Mouse (Mus musculus): ENCODE data around the gene Gadl1.
A peak's percentile ranks its signal among the peaks of the same experiment; 100 is the strongest.

Gadl1 gene

DNA sequence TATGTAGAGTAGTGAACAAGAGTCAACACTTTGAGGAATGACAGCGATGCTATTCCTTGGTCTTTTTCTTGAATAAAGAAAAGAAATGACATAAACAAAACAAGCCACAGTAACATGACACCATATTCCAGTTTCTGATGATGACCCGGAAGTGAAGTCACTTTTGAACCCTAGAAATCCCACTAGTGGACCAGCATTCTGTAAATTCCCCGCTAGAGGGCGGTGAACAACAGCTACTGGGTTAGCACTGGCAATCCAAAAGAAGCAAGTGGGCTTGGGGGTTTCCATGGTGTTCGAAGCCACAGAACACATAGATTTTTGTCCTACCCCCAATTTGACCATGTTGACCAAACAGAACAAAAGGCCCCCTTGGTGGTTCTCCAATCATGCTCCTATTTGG is 178.6 kb downstream of the Gadl1 start:
- DNase-seq (ENCODE audit: low spot score): no peak

DNA sequence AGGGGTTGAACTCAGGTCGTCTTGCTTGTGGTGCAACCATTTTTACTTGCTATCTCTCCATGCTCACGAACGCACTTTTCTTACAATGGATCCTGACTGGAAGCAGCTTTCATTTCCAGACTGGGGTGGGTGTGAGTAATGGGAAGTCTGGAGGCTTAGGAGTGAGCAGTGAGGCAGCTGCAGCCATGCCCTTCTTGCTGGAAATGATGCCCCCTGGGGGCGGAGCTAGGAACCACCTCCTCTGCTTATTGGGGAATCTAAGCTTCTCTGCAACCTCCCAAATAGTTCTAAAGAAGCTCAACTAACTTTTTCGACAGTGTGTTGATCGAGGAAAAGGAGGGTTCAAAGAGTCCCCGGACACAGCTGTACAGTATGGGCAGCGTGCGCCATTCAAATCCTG is 179.7 kb downstream of the Gadl1 start:
- no peak for DNase-seq (ENCODE audit: low spot score)

DNA sequence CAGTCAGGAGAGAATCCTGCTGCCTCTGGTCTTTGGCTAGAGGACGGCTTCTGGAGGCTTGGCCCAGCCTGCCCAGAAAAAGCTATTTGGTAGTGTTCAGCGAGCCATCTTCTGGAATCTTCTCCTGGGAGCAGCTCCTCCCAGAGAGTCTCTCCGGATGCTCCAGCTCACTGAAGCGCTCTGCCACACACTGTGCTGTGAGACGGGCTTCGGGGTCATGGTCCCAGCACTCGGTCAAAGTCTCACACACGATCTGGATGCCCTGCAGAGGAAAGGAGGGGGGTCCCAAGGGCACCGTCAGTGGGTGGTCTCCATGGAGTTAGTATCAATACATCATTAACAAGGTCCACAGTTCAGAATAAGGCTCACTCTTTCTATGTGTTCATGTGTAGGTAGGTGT is 181.0 kb downstream of the Gadl1 start:
- no peak for DNase-seq (ENCODE audit: low spot score)

GRCm38 (mm10) chr9:116091101-116091841 is 182.0 kb downstream of the Gadl1 start:
- DNase-seq (ENCODE audit: low spot score): no peak

GRCm38 (mm10) chr9:116091921-116092320 is 182.7 kb downstream of the Gadl1 start:
- DNase-seq (ENCODE audit: low spot score): no peak

DNA sequence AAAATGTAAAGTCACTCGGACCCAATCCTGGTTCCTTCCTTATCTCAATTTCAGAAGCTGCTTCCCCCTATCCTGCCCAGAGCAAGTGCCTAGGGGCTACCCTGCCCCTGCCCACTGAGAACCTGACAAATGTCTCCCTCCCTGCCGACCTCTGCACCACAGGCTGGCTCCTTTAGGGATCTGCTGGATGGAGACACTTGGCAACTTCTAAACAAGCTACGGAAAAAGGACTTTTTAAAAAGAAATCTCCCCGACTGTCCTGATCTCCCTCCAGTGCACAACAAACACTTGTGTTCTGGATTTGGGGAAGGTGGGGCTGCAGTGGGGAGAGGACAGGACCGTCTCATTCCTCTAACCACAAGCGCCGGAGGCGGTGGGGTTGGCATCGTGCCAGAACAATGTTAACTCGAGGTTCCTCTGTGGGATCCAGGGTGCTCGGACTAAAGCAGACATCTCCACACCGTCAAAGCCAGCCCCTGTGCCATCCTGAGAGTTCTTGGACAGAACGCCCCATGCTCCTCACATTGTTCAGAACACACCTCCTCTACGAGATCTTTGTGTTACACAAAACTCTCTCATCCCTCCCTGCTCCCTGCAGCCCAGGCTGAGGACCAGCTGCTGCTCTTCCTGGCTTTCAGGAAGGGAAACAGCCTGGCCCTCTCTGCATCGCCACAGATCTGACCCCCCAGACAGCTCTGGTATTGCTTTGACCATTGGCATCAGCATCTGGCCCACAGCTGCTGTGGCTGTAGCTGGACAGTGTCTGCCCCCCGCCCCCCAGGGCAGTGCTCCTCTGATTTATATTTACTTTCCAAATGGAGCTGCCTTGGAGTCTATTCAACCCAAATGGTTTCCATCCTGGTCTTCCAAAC is 189.7 kb downstream of the Gadl1 start:
- DNase-seq (ENCODE audit: low spot score): peak; percentile 50

DNA sequence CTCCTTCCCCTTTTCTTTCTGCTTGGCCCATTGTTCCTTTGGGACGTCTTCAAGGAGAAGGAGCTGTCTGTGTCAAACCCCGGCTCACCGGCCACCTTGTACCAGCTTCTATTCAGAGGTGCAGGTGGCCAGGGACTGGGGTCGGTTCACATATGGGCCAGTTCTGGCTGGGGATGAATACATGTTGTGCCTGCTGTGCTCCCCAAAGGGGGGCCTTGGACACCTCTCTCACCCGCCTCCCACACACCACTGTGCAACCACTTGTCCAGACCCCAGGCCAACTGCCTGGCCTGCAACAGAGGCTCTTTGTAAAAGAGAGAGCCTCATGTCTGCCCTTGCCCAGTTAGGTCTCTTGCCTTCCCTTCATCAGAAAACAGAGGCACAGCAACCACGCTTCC is 190.3 kb downstream of the Gadl1 start:
- DNase-seq (ENCODE audit: low spot score): no peak

DNA sequence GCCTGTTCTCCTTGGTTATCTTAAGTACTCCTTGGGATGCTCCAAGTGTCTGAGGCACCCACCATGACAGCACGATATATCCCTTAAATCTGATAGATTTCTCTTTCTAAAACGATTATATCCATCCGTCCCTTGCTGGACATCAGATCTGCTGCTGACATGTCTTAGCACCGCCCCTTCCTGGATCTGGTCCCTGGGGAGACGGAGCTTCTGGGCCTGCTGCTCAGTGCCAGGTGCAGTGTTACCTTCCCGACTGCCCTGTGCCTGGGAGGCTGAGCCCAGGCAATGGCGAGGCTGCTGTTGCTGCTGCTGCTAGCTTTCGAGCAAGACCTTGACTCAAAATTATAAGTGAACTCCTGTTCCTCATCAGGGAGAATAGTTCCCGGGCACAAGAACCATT is 190.8 kb downstream of the Gadl1 start:
- DNase-seq (ENCODE audit: low spot score): no peak

DNA sequence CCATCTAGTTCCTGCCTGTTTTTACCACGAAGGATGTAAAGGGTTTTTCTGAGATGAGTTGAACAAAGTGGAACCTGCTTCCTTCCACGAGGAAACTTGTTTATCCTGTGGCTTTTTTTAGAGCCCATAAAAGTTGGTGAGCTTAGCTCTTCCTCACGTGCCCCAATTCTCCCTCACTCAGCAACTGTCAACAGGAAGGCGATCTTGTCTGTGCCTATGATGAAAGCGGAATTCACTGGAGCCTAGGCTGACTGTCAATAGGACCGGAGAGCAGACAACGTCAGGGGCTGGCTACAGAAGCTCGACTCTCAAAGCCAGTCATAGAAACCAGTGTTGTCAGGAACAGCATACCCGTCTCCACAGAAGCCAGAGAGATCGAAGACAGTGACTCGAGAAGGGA is 192.6 kb downstream of the Gadl1 start:
- no peak for DNase-seq (ENCODE audit: low spot score)

GRCm38 (mm10) chr9:116104770-116105169 is 195.5 kb downstream of the Gadl1 start:
- no peak for DNase-seq (ENCODE audit: low spot score)

DNA sequence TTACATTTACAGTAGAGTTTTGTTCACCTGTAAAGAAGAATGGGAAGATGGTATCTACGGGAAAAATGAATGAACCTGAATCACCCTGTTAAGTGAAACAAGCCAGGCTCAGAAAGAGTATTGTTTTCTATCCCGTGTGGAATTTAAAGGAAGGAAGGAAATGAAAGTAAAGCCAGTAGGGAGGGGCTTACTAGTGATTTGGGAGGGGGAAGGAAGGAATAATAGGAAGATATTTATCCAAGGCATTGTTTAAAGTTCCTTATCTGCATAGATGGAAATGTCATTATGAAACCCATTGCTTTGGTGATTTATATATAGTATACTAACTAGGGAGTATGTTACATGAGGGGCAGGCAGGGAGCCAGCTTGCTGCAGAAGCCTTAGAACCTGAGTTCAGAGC is 199.5 kb downstream of the Gadl1 start:
- DNase-seq (ENCODE audit: low spot score): no peak

DNA sequence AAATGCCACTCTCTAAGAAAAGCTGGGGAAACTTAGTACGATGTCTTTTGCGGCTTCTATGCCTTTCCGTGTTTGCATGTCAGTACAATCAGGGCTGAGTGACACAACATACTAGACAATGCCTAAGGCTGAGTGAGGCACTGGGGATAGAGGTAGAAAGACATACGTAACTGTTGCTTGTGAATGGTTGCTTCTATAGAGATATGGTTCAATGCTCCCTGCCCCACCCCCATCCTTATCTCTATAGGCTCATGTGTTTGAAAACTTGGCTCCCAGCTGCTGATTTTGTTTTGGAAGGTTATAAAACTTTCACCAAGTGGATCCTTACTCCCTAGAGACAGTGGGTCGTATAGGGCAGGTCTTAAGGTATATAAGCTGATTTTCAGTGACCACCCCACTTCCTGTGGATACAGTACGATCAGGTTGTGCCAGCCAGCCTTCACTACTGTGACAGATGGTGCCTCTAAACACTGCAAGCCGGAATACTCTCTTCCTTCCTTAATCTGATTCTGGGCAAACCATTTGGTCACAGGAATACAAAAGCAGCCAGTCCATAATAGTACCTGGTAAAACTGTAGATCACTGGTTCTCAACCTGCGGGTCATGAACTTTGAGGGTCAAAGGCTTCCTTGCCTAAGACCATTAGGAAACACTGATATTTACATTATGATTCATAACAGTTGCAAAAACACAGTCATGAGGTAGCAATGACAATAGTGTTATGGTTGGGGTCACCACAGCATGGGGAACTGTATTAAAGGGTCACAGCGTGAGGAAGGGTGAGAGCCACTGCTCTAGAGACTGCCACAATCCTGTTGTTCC is 202.1 kb downstream of the Gadl1 start:
- no peak for DNase-seq (ENCODE audit: low spot score)

GRCm38 (mm10) chr9:116114339-116114738 is 205.1 kb downstream of the Gadl1 start:
- no peak for DNase-seq (ENCODE audit: low spot score)

GRCm38 (mm10) chr9:116115875-116116274 is 206.6 kb downstream of the Gadl1 start:
- DNase-seq (ENCODE audit: low spot score): no peak

DNA sequence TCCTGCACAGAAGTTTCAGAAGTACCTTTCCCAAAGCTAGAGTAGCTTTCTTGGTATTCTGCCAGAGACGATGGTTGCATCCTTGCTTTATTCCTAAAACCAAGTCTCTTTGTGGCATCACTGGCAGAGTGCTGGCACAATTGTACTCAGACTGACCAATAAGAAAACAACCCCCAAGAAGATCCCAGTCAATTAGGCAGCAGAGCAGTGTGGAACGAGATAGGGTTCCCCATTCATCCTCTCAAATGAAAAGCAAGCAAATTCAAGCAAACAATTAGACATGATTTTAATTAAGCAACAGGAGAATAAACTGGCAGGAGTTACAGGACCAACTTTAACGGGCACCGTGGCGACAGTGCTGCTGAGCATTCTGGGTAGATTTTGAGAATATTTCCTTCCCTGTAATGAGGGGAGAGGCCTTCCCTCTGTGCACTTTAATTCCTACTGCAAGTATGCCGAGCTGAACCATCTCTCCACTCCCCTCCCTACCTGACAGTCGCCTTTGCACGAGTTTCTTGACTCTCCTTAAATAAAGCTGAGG is 209.1 kb downstream of the Gadl1 start:
- no peak for DNase-seq (ENCODE audit: low spot score)

DNA sequence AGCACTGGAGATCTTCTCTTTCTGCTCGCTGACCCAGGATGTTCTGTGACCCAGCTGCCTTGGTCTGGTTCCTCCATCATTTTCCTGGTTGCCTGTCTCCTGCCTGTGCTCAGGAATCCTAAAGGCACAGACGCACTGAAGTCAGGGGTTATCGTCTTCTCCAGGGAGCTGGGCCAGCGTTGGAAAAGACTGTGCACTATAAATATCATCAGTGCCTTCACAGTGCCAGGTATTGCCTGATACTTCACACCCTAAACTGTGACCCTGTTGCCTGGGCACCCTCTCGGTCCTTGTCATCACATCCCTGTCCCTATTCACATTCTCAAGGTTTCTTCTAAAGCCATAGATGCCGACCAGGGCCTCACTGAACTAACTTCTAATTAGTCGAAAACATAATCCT is 210.7 kb downstream of the Gadl1 start:
- DNase-seq (ENCODE audit: low spot score): no peak

DNA sequence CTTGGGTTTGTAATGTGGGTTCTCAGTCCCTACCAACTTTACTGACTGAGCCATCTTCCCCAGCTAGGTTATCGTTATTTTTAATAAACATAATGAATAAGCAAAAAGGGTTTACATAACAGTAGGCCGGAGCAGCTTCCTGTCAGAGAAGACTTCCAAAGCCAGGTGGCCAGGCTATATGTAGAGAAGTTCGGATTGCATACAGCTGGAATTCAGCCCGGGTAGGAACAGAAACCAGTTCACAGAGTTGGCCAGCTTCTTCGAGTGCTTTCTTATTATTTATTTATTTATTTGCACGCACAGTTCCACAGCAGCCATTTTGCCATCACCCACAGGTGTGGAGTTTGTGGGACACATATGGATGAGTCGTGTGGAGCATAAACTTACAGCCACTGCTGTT is 212.2 kb downstream of the Gadl1 start:
- DNase-seq (ENCODE audit: low spot score): no peak

DNA sequence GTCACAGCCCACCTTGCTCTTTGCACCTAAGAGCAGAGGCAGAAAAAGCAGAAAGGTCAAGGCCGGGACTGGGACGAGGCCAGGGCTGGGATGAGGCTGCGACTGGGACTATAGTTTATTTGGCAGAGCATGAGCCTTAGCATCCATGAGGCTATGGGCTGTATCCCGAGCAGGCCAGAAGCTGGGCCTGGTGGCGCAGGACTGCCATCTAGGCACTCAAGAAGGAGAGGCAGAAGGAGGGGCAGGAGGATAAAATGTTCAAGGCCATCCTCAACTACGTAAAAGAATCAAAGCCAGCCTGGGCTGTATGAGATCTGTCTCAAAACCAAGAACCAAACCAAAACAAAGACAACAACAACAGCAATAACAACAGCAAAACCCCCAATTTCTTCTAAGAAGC is 213.3 kb downstream of the Gadl1 start:
- no peak for DNase-seq (ENCODE audit: low spot score)

- DNase-seq (ENCODE audit: low spot score): no peak
These were observed 213.8 kb downstream of the Gadl1 start for GRCm38 (mm10) chr9:116122969-116123589.
